Mouse (Mus musculus): ENCODE measurements around the gene Tmem141.

DNA sequence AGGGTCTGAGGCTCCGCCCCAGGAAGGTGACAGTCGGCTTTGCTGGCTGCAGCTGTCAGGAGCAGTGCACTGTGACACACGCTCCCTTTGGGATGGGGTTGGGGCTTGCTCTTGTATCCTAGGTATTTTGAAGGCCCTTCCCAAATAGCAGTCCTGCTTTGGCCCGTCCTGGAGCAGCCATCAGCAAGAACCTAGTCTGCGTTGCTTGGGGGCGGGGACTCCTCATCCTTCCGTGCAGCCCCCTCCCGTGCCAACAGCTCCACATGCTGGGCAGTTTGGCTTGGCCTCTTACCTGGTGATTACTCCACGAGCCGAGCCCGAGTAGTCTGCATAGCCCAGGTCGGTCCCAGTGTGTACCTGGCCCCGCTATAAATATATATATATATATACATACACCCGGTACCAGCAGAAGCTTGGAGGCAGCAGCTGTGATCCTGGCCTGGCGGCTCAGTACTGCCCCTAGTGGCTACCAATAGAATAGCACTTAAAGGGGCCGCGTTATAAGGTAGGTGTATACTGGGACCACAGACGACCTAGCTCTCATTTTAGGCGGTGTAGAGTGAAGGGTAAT lies 40.4 kb downstream of the Tmem141 start, which contains the start of gene Ajm1:
- peak; percentile 79 for TF ChIP-seq CTCF (IDR thresholded peaks at IDR 0.05; ENCODE audit: low read depth, low read length)
- TF ChIP-seq GATA2 (IDR thresholded peaks at IDR 0.05; ENCODE audit: borderline replicate concordance, low read depth, low read length) = no peak
- no peak for TF ChIP-seq GATA1 (IDR thresholded peaks at IDR 0.05; ENCODE audit: borderline replicate concordance, low read length)
- TF ChIP-seq TAL1 (conservative IDR thresholded peaks at IDR 0.05; ENCODE audit: low read depth, low read length) = no peak
- TF ChIP-seq POLR2AphosphoS5 (IDR thresholded peaks at IDR 0.05; ENCODE audit: insufficient replicate concordance, low read depth, low read length) = no peak

Measured in G1E (cell line).